7 mouse cellular contexts compared by ENCODE assay signal in genomic region chr10:42760999-42761900, GRCm38 (mm10). TPM values are rescaled to one million over a fixed set of nuclear protein-coding genes. Genes with fewer than 3 reads are reported as not detected.
DNase-seq lines count a peak whose midpoint lies in the region; ATAC-seq lines count a peak whose summit lies in the region.

Gene Sec63, plus strand, starts transcription at chr10:42761496.

- peak; percentile 89 for ATAC-seq in embryonic facial prominence, embryonic 12.5 days (ENCODE audit: insufficient number of reproducible peaks, insufficient read depth, low FRiP score, low TSS enrichment)
- ATAC-seq in limb, embryonic 11.5 days (ENCODE audit: insufficient number of reproducible peaks, low FRiP score, low TSS enrichment, low read depth): peak; percentile 95
- peak; percentile 95 for ATAC-seq in midbrain, embryonic 14.5 days (ENCODE audit: low FRiP score, low TSS enrichment)

- no peaks in the 10 kb centered on the region for H3K27me3 ChIP-seq in embryonic facial prominence, embryonic 12.5 days
- H3K27me3 ChIP-seq in limb, embryonic 11.5 days (ENCODE audit: control insufficient read depth, insufficient read depth, low read length): no peaks in the 10 kb centered on the region
- no peaks in the 10 kb centered on the region for H3K27me3 ChIP-seq in midbrain, embryonic 14.5 days (ENCODE audit: control insufficient read depth, insufficient read depth, low read length)

- no peaks in the 10 kb centered on the region for H3K36me3 ChIP-seq in embryonic facial prominence, embryonic 12.5 days
- H3K36me3 ChIP-seq in limb, embryonic 11.5 days (ENCODE audit: control insufficient read depth, insufficient read depth, low read length): peaks cover 2% of the 10 kb centered on the region; the same call in 1 of the 2 replicates
- no peaks in the 10 kb centered on the region for H3K36me3 ChIP-seq in midbrain, embryonic 14.5 days (ENCODE audit: control insufficient read depth, insufficient read depth, low read length)

- H3K4me3 ChIP-seq in embryonic facial prominence, embryonic 12.5 days: peak within 1 kb of the TSS; percentile 93
- H3K4me3 ChIP-seq in limb, embryonic 11.5 days (ENCODE audit: low read depth, low read length): peak within 1 kb of the TSS; percentile 97
- H3K4me3 ChIP-seq in midbrain, embryonic 14.5 days (replicated peaks; ENCODE audit: low read depth, low read length): peak within 1 kb of the TSS; percentile 93

- DNase-seq in adrenal gland, postnatal 25 days: peak; percentile 99
- peak; percentile 100 for DNase-seq in heart, adult 11 months
- DNase-seq in kidney, adult 18-20 months: peak; percentile 98
- DNase-seq in limb, embryonic 11.5 days (ENCODE audit: low spot score): peak; percentile 99
- peak; percentile 99 for DNase-seq in midbrain, embryonic 14.5 days
- DNase-seq in spleen, adult 18-20 months: peak; percentile 94 to 97

- peak within 1 kb of the TSS; percentile 95 for H3K27ac ChIP-seq in embryonic facial prominence, embryonic 12.5 days
- H3K27ac ChIP-seq in limb, embryonic 11.5 days (replicated peaks; ENCODE audit: low read depth, low read length): peak within 1 kb of the TSS; percentile 86
- H3K27ac ChIP-seq in midbrain, embryonic 14.5 days (replicated peaks; ENCODE audit: low read depth, low read length): peak within 1 kb of the TSS; percentile 94

- peak within 1 kb of the TSS; percentile 73 for H3K4me2 ChIP-seq in embryonic facial prominence, embryonic 12.5 days (replicated peaks)
- H3K4me2 ChIP-seq in limb, embryonic 11.5 days (ENCODE audit: low read depth, severe bottlenecking): peak within 1 kb of the TSS; percentile 62
- peak within 1 kb of the TSS; percentile 69 for H3K4me2 ChIP-seq in midbrain, embryonic 14.5 days (ENCODE audit: low read length)

- peaks cover 18% of the 10 kb centered on the region for H3K4me1 ChIP-seq in embryonic facial prominence, embryonic 12.5 days
- H3K4me1 ChIP-seq in limb, embryonic 11.5 days (ENCODE audit: control insufficient read depth, insufficient read depth, low read length): peaks cover 13% of the 10 kb centered on the region; the same call in 1 of the 2 replicates
- H3K4me1 ChIP-seq in midbrain, embryonic 14.5 days (ENCODE audit: control insufficient read depth, insufficient read depth, low read length): peaks cover 25% of the 10 kb centered on the region

- H3K9ac ChIP-seq in embryonic facial prominence, embryonic 12.5 days: peak within 1 kb of the TSS; percentile 95
- H3K9ac ChIP-seq in limb, embryonic 11.5 days (ENCODE audit: low read length): peak within 1 kb of the TSS; percentile 97
- H3K9ac ChIP-seq in midbrain, embryonic 14.5 days (replicated peaks; ENCODE audit: low read length): peak within 1 kb of the TSS; percentile 96

- H3K9me3 ChIP-seq in embryonic facial prominence, embryonic 12.5 days: no peaks in the 10 kb centered on the region
- no peaks in the 10 kb centered on the region for H3K9me3 ChIP-seq in limb, embryonic 11.5 days (ENCODE audit: control insufficient read depth, low read length)
- no peaks in the 10 kb centered on the region for H3K9me3 ChIP-seq in midbrain, embryonic 14.5 days (ENCODE audit: control insufficient read depth, low read length)

- WGBS in embryonic facial prominence, embryonic 12.5 days: under 1% methylated on average over 45 of the region's 81 CpGs
- under 1% methylated on average over 65 of the region's 81 CpGs for WGBS in limb, embryonic 11.5 days
- 1% methylated on average over 59 of the region's 81 CpGs for WGBS in midbrain, embryonic 14.5 days

RNA-seq across cellular contexts. Expression of gene Sec63, which starts in this region (rescaled TPM):
- 70.0 and 75.3 TPM in 2 replicates for total RNA-seq in adrenal gland, postnatal 25 days (2021)
- polyA plus RNA-seq in embryonic facial prominence, embryonic 12.5 days (2016; fragmentation: Nextera tagmentation; extraction: Ambion mirVana): 29.4 and 30.8 TPM in 2 replicates
- polyA plus RNA-seq in limb, embryonic 11.5 days (2014; fragmentation: Nextera tagmentation; extraction: Ambion mirVana): 29.6 and 30.6 TPM in 2 replicates
- polyA plus RNA-seq in midbrain, embryonic 14.5 days (2014; fragmentation: Nextera tagmentation; extraction: Ambion mirVana): 15.1 and 22.7 TPM in 2 replicates

Comparison
In these comparisons a context has a peak if more than half of its experiments do, and no peak if none do; other contexts are left out.
1. Peak in every context shown above with its lines: DNase-seq, ATAC-seq, H3K4me3 ChIP-seq and H3K27ac ChIP-seq.